In the genomic region with DNA sequence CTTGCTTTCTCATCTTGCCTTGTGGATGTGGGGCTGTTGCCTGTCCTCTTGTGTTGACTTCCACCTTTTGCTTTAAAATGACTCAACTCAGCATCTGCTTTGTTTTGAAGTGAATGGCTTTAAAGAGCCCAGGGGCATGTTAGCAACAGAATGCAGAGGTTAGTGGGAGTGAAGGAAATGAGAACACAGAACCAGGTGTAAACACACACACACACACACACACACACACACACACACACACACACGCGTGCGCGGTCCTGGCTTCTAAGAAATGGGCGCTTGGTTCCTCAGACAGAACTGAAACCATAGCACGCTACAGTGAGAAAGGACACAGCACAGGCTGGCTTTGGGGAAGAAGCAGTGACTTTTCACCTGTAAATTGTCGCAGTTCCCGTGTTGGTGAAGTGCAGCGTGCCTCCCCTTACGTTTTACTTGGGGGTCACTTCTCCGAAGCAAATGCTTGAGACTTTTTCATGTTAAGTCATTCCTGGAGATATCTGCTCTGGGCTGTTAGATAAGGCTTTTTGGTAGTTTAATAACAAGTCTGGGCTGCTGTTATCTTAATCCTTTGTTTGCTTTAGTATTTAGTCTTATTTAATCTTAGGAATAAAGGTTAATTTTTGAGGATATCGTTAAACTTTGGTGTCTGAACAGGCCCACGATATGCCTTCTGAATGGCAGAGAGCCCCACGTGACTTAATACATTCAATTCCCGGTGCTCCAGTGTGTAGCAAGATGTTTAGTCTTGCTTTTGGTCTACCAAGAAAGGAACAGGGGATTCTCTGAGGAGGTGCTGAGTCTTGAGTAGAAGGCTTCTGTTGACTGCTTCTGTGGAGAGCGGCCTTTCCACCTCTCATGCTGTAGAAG, we compare ENCODE assay signal across 8 mouse cellular contexts. TPM values are rescaled to one million over a fixed set of nuclear protein-coding genes. Genes with fewer than 3 reads are reported as not detected.
DNase-seq lines count a peak whose midpoint lies in the region; ATAC-seq and TF ChIP-seq lines count a peak whose summit lies in the region.

No protein-coding gene starts in this region.

- 37% methylated on average over 16 of the region's 16 CpGs for WGBS in intestine, embryonic 16.5 days
- 89% methylated on average over 16 of the region's 16 CpGs for WGBS in midbrain, postnatal 0 days

- H3K27ac ChIP-seq in intestine, embryonic 16.5 days (ENCODE audit: low read length): peak overlapping the region; percentile 20; the same call in 1 of the 2 replicates
- no peak overlapping the region for H3K27ac ChIP-seq in midbrain, postnatal 0 days (ENCODE audit: low read depth, low read length)

- H3K9me3 ChIP-seq in E14TG2a.4 (ENCODE audit: low read length): no peaks in the 10 kb centered on the region
- H3K9me3 ChIP-seq in intestine, embryonic 16.5 days (ENCODE audit: control insufficient read depth, low read length): no peaks in the 10 kb centered on the region
- H3K9me3 ChIP-seq in midbrain, postnatal 0 days (ENCODE audit: low read length): no peaks in the 10 kb centered on the region

- no peaks in the 10 kb centered on the region for H3K27me3 ChIP-seq in E14TG2a.4 (ENCODE audit: insufficient read depth, low read length)
- H3K27me3 ChIP-seq in intestine, embryonic 16.5 days (replicated peaks; ENCODE audit: control insufficient read depth, insufficient read depth, low read length): no peaks in the 10 kb centered on the region
- no peaks in the 10 kb centered on the region for H3K27me3 ChIP-seq in midbrain, postnatal 0 days (ENCODE audit: insufficient read depth, low read length)

- H3K4me2 ChIP-seq in intestine, embryonic 16.5 days (ENCODE audit: low read depth, low read length): peak overlapping the region; percentile 38
- no peak overlapping the region for H3K4me2 ChIP-seq in midbrain, postnatal 0 days (ENCODE audit: low read depth, low read length, poor library complexity, severe bottlenecking)

- 0 out of 2 replicates have a peak overlapping the region, but pooled peaks have one; percentile 3 for H3K9ac ChIP-seq in intestine, embryonic 16.5 days (ENCODE audit: low read depth, low read length)
- H3K9ac ChIP-seq in midbrain, postnatal 0 days (replicated peaks; ENCODE audit: low read length, poor library complexity, severe bottlenecking): no peak overlapping the region

- intact Hi-C loops in left cerebral cortex, postnatal 14 days (cut with DNase I): no loop called here

- peak; percentile 86 for DNase-seq in heart, adult 11 months
- no peak for DNase-seq in heart, adult 8-10 months (ENCODE audit: low spot score)
- DNase-seq in naive thymus-derived CD4-positive, alpha-beta T cell, adult 2 months (ENCODE audit: low read depth): peak; percentile 79
- no peak for DNase-seq in left cerebral cortex, postnatal 14 days (ENCODE audit: low spot score in 2 of 2)
- no peak for DNase-seq in adrenal gland, postnatal 4 days (ENCODE audit: low spot score in 2 of 2)
- no peak for DNase-seq in midbrain, postnatal 0 days (ENCODE audit: low spot score)

- H3K4me1 ChIP-seq in E14TG2a.4 (replicated peaks; ENCODE audit: low read depth, low read length): peaks cover 88% of the 10 kb centered on the region
- peaks cover 50% of the 10 kb centered on the region for H3K4me1 ChIP-seq in intestine, embryonic 16.5 days (ENCODE audit: control insufficient read depth, insufficient read depth, low read length)
- no peaks in the 10 kb centered on the region for H3K4me1 ChIP-seq in midbrain, postnatal 0 days (ENCODE audit: insufficient read depth, low read length)

- peak overlapping the region; percentile 35 for H3K4me3 ChIP-seq in E14TG2a.4 (replicated peaks; ENCODE audit: low read length)
- H3K4me3 ChIP-seq in intestine, embryonic 16.5 days (ENCODE audit: low read length): peak overlapping the region; percentile 10
- H3K4me3 ChIP-seq in midbrain, postnatal 0 days (ENCODE audit: low read depth, low read length): no peak overlapping the region

- TF ChIP-seq CTCF in E14TG2a.4 (conservative IDR thresholded peaks at IDR 0.05; ENCODE audit: low read length): no peak
- TF ChIP-seq CTCF in midbrain, postnatal 0 days (IDR thresholded peaks at IDR 0.05): no peak

- peak; percentile 57 for ATAC-seq in intestine, embryonic 16.5 days
- no peak for ATAC-seq in midbrain, postnatal 0 days (ENCODE audit: low FRiP score)

- H3K36me3 ChIP-seq in E14TG2a.4 (ENCODE audit: insufficient read depth, low read length): no peaks in the 10 kb centered on the region
- H3K36me3 ChIP-seq in intestine, embryonic 16.5 days (ENCODE audit: control insufficient read depth, insufficient read depth, low read length): no peaks in the 10 kb centered on the region
- no peaks in the 10 kb centered on the region for H3K36me3 ChIP-seq in midbrain, postnatal 0 days (ENCODE audit: insufficient read depth, low read length)

RNA-seq across cellular contexts. Expression of a gene that starts 20.8 kb away (rescaled TPM):
- total RNA-seq in heart, adult 8-10 months (2022): 10 to 100 TPM in 1 of 4 experiments, 1 to 10 TPM in 3; 8.3 to 11.1 (median 9.4) TPM
- polyA plus RNA-seq in intestine, embryonic 16.5 days (2015; fragmentation: Nextera tagmentation; extraction: Ambion mirVana): 20.1 and 21.2 TPM in 2 replicates
- total RNA-seq in left cerebral cortex, postnatal 14 days (2021): 100 to 1,000 TPM; 169 to 183 TPM
- 10 to 100 TPM; 32.7 to 40.0 TPM for total RNA-seq in adrenal gland, postnatal 4 days (2021)
- total RNA-seq in midbrain, postnatal 0 days (2014; rRNA removed): 22.2 and 25.6 TPM in 2 replicates
- 6.2 and 7.1 TPM in 2 replicates for polyA plus RNA-seq in midbrain, postnatal 0 days (2015; fragmentation: Nextera tagmentation; extraction: Ambion mirVana)

Comparison
In these comparisons a context has a peak if more than half of its experiments do, and no peak if none do; other contexts are left out.
1. DNase-seq: peak in heart, adult 11 months (single experiment) and naive thymus-derived CD4-positive, alpha-beta T cell, adult 2 months (single experiment); none in heart, adult 8-10 months (single experiment), left cerebral cortex, postnatal 14 days (0 of 2), adrenal gland, postnatal 4 days (0 of 2) and midbrain, postnatal 0 days (single experiment).